Mouse (Mus musculus) testis, adult 2 months (tissue): Measurements from ENCODE around the gene Ythdf1. TPM values are rescaled to one million over a fixed set of nuclear protein-coding genes. Genes with fewer than 3 reads are reported as not detected.

Experiments used
- H3K27ac ChIP-seq: fragments of 200-500 bp; 2 replicates; pipeline ENCODE4 v1.5.1; 2012; ENCODE audit warnings: low read depth, low read length; ENCODE audit not compliant: control insufficient read depth, insufficient read depth
- H3K27me3 ChIP-seq: fragments of 200-500 bp; 2 replicates; pipeline ENCODE4 v1.6.1; 2012; ENCODE audit warnings: mild to moderate bottlenecking, low read length, moderate library complexity; ENCODE audit not compliant: control insufficient read depth, insufficient read depth
- H3K36me3 ChIP-seq: fragments of 200-500 bp; 2 replicates; pipeline ENCODE4 v1.6.1; 2012; ENCODE audit warnings: mild to moderate bottlenecking, low read length; ENCODE audit not compliant: control insufficient read depth, insufficient read depth
- H3K4me1 ChIP-seq: fragments of 200-500 bp; 2 replicates; pipeline ENCODE4 v1.6.1; 2012; ENCODE audit warnings: low read length; ENCODE audit not compliant: control insufficient read depth, insufficient read depth
- H3K4me3 ChIP-seq: fragments of 200-500 bp; 2 replicates; pipeline ENCODE4 v1.5.1; 2012; ENCODE audit warnings: low read depth, mild to moderate bottlenecking, low read length, moderate library complexity, mixed read lengths; ENCODE audit not compliant: control insufficient read depth
- CTCF ChIP-seq: fragments of 200-500 bp; IDR thresholded peaks from 2 replicates; pipeline ENCODE4 v1.5.1; 2012; ENCODE audit warnings: low read depth, mild to moderate bottlenecking, inconsistent platforms, low read length, moderate library complexity; ENCODE audit not compliant: control insufficient read depth, insufficient read depth, insufficient replicate concordance
- POLR2A ChIP-seq: fragments of 200-500 bp; IDR thresholded peaks from 2 replicates; pipeline ENCODE4 v1.6.1; 2012; ENCODE audit warnings: low read depth, mild to moderate bottlenecking, inconsistent platforms, low read length, moderate library complexity; ENCODE audit not compliant: control insufficient read depth
- polyA plus RNA-seq: library from polyadenylated mRNA; depleted of rRNA; stranded (reverse); fragments of >200 nt; gene quantifications from 2 replicates; pipeline ENCODE4 v1.2.3, GENCODE M21; 2012

Gene Ythdf1
- polyA plus RNA-seq, 1 experiment, result 22.5 TPM

DNA sequence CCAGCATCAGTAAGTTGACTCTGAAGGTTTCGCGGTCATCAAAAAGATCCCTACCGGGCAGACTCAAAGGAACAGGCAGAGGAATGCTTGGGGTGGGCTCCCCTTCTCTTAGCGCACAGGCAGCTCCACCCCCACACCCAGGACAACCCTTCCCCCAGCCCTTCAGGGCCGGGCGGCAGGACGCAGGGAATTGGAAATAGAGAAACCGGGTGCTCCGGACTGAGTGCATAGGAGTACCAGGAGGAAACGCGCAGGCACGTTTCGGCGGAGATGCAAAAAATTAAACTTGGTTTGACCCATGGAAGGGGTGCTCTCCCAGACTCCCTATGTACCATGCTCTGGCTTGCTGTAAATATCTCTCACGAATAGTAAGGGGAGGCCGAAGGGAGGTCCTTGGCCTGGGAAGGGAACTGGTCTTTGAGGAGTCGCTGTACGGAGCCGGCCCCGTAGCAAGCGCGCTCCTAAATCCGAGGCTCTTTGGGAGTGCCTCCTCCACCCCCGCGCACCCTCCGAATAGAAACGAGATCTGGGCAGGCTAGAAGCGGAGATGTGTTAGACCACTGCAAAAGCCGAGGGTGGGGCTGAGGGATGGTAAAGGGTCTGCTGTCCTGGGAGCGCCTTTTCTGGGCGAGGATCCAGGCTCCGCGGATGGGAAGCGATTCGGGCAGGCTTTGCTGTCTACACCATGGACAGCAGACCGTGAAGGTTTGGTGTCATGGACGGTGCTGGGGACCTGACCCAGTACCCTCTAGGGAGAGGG is 29.5 kb downstream of the Ythdf1 start:
- peaks cover 38% of the 10 kb centered on the region for H3K4me1 ChIP-seq
- TF ChIP-seq CTCF (no peak), POLR2A (no peak)
- no peak overlapping the region for H3K4me3 ChIP-seq
- no peak overlapping the region for H3K27ac ChIP-seq
- H3K27me3 ChIP-seq, result no peaks in the 10 kb centered on the region; the same call in 1 of the 2 replicates
- H3K36me3 ChIP-seq, result no peaks in the 10 kb centered on the region

GRCm38 (mm10) chr2:180890422-180891074 is 30.2 kb downstream of the Ythdf1 start:
- no peaks in the 10 kb centered on the region; the same call in 1 of the 2 replicates for H3K27me3 ChIP-seq
- H3K4me1 ChIP-seq, result peaks cover 38% of the 10 kb centered on the region
- H3K36me3 ChIP-seq, result no peaks in the 10 kb centered on the region
- H3K27ac ChIP-seq, result no peak overlapping the region
- TF ChIP-seq CTCF, result no peak
- no peak overlapping the region for H3K4me3 ChIP-seq

GRCm38 (mm10) chr2:180889921-180890280 is 30.8 kb downstream of the Ythdf1 start:
- no peak overlapping the region for H3K4me3 ChIP-seq
- no peaks in the 10 kb centered on the region for H3K36me3 ChIP-seq
- H3K4me1 ChIP-seq, result peaks cover 38% of the 10 kb centered on the region
- no peaks in the 10 kb centered on the region; the same call in 1 of the 2 replicates for H3K27me3 ChIP-seq
- no peak for TF ChIP-seq CTCF
- no peak for TF ChIP-seq POLR2A
- H3K27ac ChIP-seq, result no peak overlapping the region

GRCm38 (mm10) chr2:180889271-180889920 is 31.4 kb downstream of the Ythdf1 start:
- no peak overlapping the region for H3K4me3 ChIP-seq
- peaks cover 33% of the 10 kb centered on the region for H3K4me1 ChIP-seq
- H3K27me3 ChIP-seq, result no peaks in the 10 kb centered on the region; the same call in 1 of the 2 replicates
- no peaks in the 10 kb centered on the region for H3K36me3 ChIP-seq
- TF ChIP-seq CTCF (no peak), POLR2A (no peak)
- H3K27ac ChIP-seq, result no peak overlapping the region

DNA sequence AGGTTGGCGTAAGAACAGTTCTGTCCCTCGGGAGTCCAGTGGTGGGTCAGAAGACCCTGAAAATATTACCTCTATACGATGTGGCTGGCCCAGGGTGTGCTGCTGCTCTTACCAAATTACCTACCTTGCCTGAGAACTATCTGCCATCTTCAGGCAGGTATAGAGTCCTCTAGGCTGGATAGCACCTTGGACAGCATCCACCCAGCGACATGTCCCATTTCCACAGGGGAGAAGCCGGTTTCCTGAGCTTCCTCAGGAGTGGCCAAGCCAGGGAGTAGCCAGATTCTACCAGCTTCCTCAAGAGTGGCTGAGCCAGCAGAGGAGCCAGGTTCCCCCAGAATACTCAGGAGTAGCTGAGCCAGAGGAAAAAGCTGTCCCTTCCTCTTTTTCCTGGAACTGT is 35.5 kb downstream of the Ythdf1 start:
- TF ChIP-seq CTCF (no peak), POLR2A (no peak)
- Histone ChIP-seq H3K27ac (no peak overlapping the region), H3K4me1 (peaks cover 2% of the 10 kb centered on the region; the same call in 1 of the 2 replicates), H3K4me3 (no peak overlapping the region), H3K36me3 (no peaks in the 10 kb centered on the region), H3K27me3 (no peaks in the 10 kb centered on the region)

GRCm38 (mm10) chr2:180881281-180881680 is 39.5 kb downstream of the Ythdf1 start:
- Histone ChIP-seq H3K27me3 (no peaks in the 10 kb centered on the region), H3K4me3 (no peak overlapping the region; the same call in 1 of the 2 replicates), H3K27ac (no peak overlapping the region), H3K4me1 (peaks cover 2% of the 10 kb centered on the region), H3K36me3 (no peaks in the 10 kb centered on the region)
- TF ChIP-seq POLR2A, result no peak
- no peak for TF ChIP-seq CTCF

DNA sequence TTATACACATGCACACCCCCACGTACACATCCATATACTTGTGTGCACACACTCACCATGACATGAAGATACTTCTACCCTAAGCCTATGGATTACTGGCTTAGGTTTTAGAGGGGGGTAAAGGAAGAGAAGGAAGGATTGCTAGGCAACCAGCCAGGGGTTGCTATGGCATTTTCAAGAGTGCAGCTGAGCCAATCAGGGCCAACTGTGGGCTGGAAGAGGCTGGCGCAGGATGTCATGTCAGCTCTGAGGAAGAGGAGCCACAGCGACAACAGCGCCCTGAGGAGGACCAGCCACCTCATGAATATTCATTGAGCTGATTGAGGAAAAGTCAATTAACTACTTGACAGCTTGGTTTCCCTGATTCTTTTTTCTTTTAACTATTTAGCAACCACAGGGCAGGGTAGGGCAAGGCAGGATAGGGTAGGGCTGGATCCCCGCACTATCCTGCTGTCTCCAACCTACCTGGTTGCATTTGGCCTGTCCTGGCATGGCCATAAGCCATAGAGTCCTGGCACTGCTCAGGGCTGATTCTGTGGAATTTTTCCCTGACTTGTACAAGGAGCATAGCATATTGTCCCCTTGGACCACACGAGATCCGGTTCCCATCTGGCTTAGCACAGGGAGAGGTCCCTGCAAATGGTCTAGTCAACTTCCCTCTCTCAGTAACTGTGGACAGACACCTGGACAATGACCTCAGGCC is 41.2 kb downstream of the Ythdf1 start:
- Histone ChIP-seq H3K27me3 (no peaks in the 10 kb centered on the region), H3K4me3 (peak overlapping the region; percentile 14; the same call in 1 of the 2 replicates), H3K4me1 (peaks cover 2% of the 10 kb centered on the region), H3K36me3 (no peaks in the 10 kb centered on the region), H3K27ac (no peak overlapping the region)
- TF ChIP-seq CTCF, result no peak
- no peak for TF ChIP-seq POLR2A
